Mouse (Mus musculus): ENCODE results near the gene Foxj1. TPM values are rescaled to one million over a fixed set of nuclear protein-coding genes. Genes with fewer than 3 reads are reported as not detected.

The Foxj1 gene
- polyA plus RNA-seq (2012; rRNA removed), result 0.94 and 1.0 TPM in 2 replicates

GRCm38 (mm10) chr11:116335244-116336036 is at the start of gene Foxj1:
TSS of gene Foxj1 (minus strand) at chr11:116335399.

GRCm38 (mm10) chr11:116307019-116307725 is 28.0 kb downstream of the Foxj1 start, which contains the start of gene Exoc7:
TSS of gene Exoc7 (minus strand) at chr11:116307233.

GRCm38 (mm10) chr11:116280751-116281663 is 54.2 kb downstream of the Foxj1 start, which contains the start of gene Galr2:
TSS of gene Galr2 (plus strand) at chr11:116280939.

Other genes with a start within 250 kb of the Foxj1 start
- gene Wbp2, start 248.4 kb downstream of the Foxj1 start, polyA plus RNA-seq (2012; rRNA removed), result 40.4 and 47.0 TPM in 2 replicates
- 1.9 TPM in 2 replicates for gene Trim47, start 208.2 kb downstream of the Foxj1 start, polyA plus RNA-seq (2012; rRNA removed)
- 1.2 and 1.4 TPM in 2 replicates for gene Trim65, start 204.3 kb downstream of the Foxj1 start, polyA plus RNA-seq (2012; rRNA removed)
- gene Mrpl38, start 196.5 kb downstream of the Foxj1 start, polyA plus RNA-seq (2012; rRNA removed), result 14.7 and 19.3 TPM in 2 replicates
- gene Fbf1, start 167.2 kb downstream of the Foxj1 start, polyA plus RNA-seq (2012; rRNA removed), result 8.4 and 9.4 TPM in 2 replicates
- 17.4 and 21.2 TPM in 2 replicates for gene Ten1, start 136.5 kb downstream of the Foxj1 start, polyA plus RNA-seq (2012; rRNA removed)
- gene Acox1, start 136.4 kb downstream of the Foxj1 start, polyA plus RNA-seq (2012; rRNA removed), result 13.8 and 15.6 TPM in 2 replicates
- gene Evpl, start 97.3 kb downstream of the Foxj1 start, polyA plus RNA-seq (2012; rRNA removed), result 0.07 and 0.28 TPM in 2 replicates
- gene Srp68, start 61.2 kb downstream of the Foxj1 start, polyA plus RNA-seq (2012; rRNA removed), result 35.5 and 39.0 TPM in 2 replicates
- gene Galr2, start 54.5 kb downstream of the Foxj1 start, polyA plus RNA-seq (2012; rRNA removed), result 0.01 TPM in 1 of 2 replicates, not detected in the other
- gene Exoc7, start 28.2 kb downstream of the Foxj1 start, polyA plus RNA-seq (2012; rRNA removed), result 8.0 and 8.8 TPM in 2 replicates
- gene Rnf157, start 77.6 kb upstream of the Foxj1 start, polyA plus RNA-seq (2012; rRNA removed), result 0.58 and 0.62 TPM in 2 replicates
- gene Ubald2, start 98.7 kb upstream of the Foxj1 start, polyA plus RNA-seq (2012; rRNA removed), result 57.3 and 67.7 TPM in 2 replicates
- gene Qrich2, start 130.8 kb upstream of the Foxj1 start, polyA plus RNA-seq (2012; rRNA removed), result not detected in 2 replicates
- gene Prpsap1, start 158.8 kb upstream of the Foxj1 start, polyA plus RNA-seq (2012; rRNA removed), result 17.9 and 25.5 TPM in 2 replicates
- gene Sphk1, start 195.5 kb upstream of the Foxj1 start, polyA plus RNA-seq (2012; rRNA removed), result 21.8 and 21.9 TPM in 2 replicates
- 28.0 and 33.6 TPM in 2 replicates for gene Ube2o, start 246.0 kb upstream of the Foxj1 start, polyA plus RNA-seq (2012; rRNA removed)